Mouse (Mus musculus): Measurements from ENCODE around the gene Hmg20b. TPM values are rescaled to one million over a fixed set of nuclear protein-coding genes. Genes with fewer than 3 reads are reported as not detected.

Hmg20b gene
- polyA plus RNA-seq, 1 experiment from 2014 or later = 31.7 TPM

- Histone ChIP-seq H3K36me3 (ENCODE audit: control insufficient read depth, insufficient read depth, low read length) (peaks cover 40% of the 10 kb centered on the region), H3K9me3 (ENCODE audit: control insufficient read depth, low read length) (no peaks in the 10 kb centered on the region), H3K27me3 (replicated peaks; ENCODE audit: control insufficient read depth, insufficient read depth, low read length) (peaks cover 10% of the 10 kb centered on the region), H3K27ac (ENCODE audit: low read depth, low read length) (no peak overlapping the region), H3K4me3 (ENCODE audit: low read length) (no peak overlapping the region), H3K4me1 (ENCODE audit: control insufficient read depth, insufficient read depth, low read depth, low read length) (peaks cover 10% of the 10 kb centered on the region), H3K9ac (ENCODE audit: low read depth, low read length) (no peak overlapping the region), H3K4me2 (ENCODE audit: low read length) (no peak overlapping the region)
- no peak for ATAC-seq
- WGBS = 78% methylated on average over 5 of the region's 6 CpGs
These were observed 16.4 kb upstream of the Hmg20b start for GRCm38 (mm10) chr10:81366477-81367206.

GRCm38 (mm10) chr10:81365672-81366476, 15.6 kb upstream of the Hmg20b start, which contains the start of gene 4930404N11Rik:
4930404N11Rik (minus strand) TSS chr10:81365816.
- Histone ChIP-seq H3K36me3 (ENCODE audit: control insufficient read depth, insufficient read depth, low read length) (peaks cover 40% of the 10 kb centered on the region), H3K9ac (ENCODE audit: low read depth, low read length) (no peak within 1 kb of the TSS)

GRCm38 (mm10) chr10:81365073-81365472, 14.8 kb upstream of the Hmg20b start:
- no peak overlapping the region for H3K4me3 ChIP-seq (ENCODE audit: low read length)
- H3K27me3 ChIP-seq (replicated peaks; ENCODE audit: control insufficient read depth, insufficient read depth, low read length) = peaks cover 10% of the 10 kb centered on the region
- 38% methylated on average over 4 of the region's 4 CpGs for WGBS
- no peak overlapping the region for H3K27ac ChIP-seq (ENCODE audit: low read depth, low read length)
- H3K9me3 ChIP-seq (ENCODE audit: control insufficient read depth, low read length) = no peaks in the 10 kb centered on the region
- no peak overlapping the region for H3K9ac ChIP-seq (ENCODE audit: low read depth, low read length)
- peaks cover 33% of the 10 kb centered on the region for H3K36me3 ChIP-seq (ENCODE audit: control insufficient read depth, insufficient read depth, low read length)
- no peak overlapping the region for H3K4me2 ChIP-seq (ENCODE audit: low read length)
- no peak for ATAC-seq
- peaks cover 10% of the 10 kb centered on the region for H3K4me1 ChIP-seq (ENCODE audit: control insufficient read depth, insufficient read depth, low read depth, low read length)

More at GRCm38 (mm10) chr10:81365672-81366476, 15.6 kb upstream of the Hmg20b start, which contains the start of gene 4930404N11Rik:
- Histone ChIP-seq H3K4me3 (ENCODE audit: low read length) (no peak within 1 kb of the TSS), H3K9me3 (ENCODE audit: control insufficient read depth, low read length) (no peaks in the 10 kb centered on the region), H3K27me3 (replicated peaks; ENCODE audit: control insufficient read depth, insufficient read depth, low read length) (peaks cover 10% of the 10 kb centered on the region), H3K27ac (ENCODE audit: low read depth, low read length) (no peak within 1 kb of the TSS), H3K4me1 (ENCODE audit: control insufficient read depth, insufficient read depth, low read depth, low read length) (peaks cover 10% of the 10 kb centered on the region), H3K4me2 (ENCODE audit: low read length) (peak within 1 kb of the TSS; percentile 50)
- WGBS = 23% methylated on average over 12 of the region's 12 CpGs
- no peak for ATAC-seq

- H3K27ac ChIP-seq (ENCODE audit: low read depth, low read length) = no peak overlapping the region
- peaks cover 10% of the 10 kb centered on the region for H3K27me3 ChIP-seq (replicated peaks; ENCODE audit: control insufficient read depth, insufficient read depth, low read length)
- ATAC-seq = no peak
- peaks cover 32% of the 10 kb centered on the region for H3K36me3 ChIP-seq (ENCODE audit: control insufficient read depth, insufficient read depth, low read length)
- no peak overlapping the region for H3K4me3 ChIP-seq (ENCODE audit: low read length)
- WGBS = 14% methylated on average over 28 of the region's 28 CpGs
- H3K4me2 ChIP-seq (ENCODE audit: low read length) = peak overlapping the region; percentile 50
- H3K9me3 ChIP-seq (ENCODE audit: control insufficient read depth, low read length) = no peaks in the 10 kb centered on the region
- peaks cover 10% of the 10 kb centered on the region for H3K4me1 ChIP-seq (ENCODE audit: control insufficient read depth, insufficient read depth, low read depth, low read length)
- H3K9ac ChIP-seq (ENCODE audit: low read depth, low read length) = 0 out of 2 replicates have a peak overlapping the region, but pooled peaks have one; percentile 4
These were observed 14.4 kb upstream of the Hmg20b start for GRCm38 (mm10) chr10:81364666-81365065.

GRCm38 (mm10) chr10:81363436-81364346, 13.4 kb upstream of the Hmg20b start:
- WGBS = 18% methylated on average over 49 of the region's 54 CpGs
- Histone ChIP-seq H3K4me2 (ENCODE audit: low read length) (peak overlapping the region; percentile 50), H3K27ac (ENCODE audit: low read depth, low read length) (no peak overlapping the region), H3K4me1 (ENCODE audit: control insufficient read depth, insufficient read depth, low read depth, low read length) (peaks cover 12% of the 10 kb centered on the region), H3K9ac (ENCODE audit: low read depth, low read length) (peak overlapping the region; percentile 48), H3K36me3 (ENCODE audit: control insufficient read depth, insufficient read depth, low read length) (peaks cover 22% of the 10 kb centered on the region), H3K9me3 (ENCODE audit: control insufficient read depth, low read length) (no peaks in the 10 kb centered on the region), H3K27me3 (replicated peaks; ENCODE audit: control insufficient read depth, insufficient read depth, low read length) (peaks cover 10% of the 10 kb centered on the region), H3K4me3 (ENCODE audit: low read length) (peak overlapping the region; percentile 23)
- ATAC-seq = no peak

- 83% methylated on average over 12 of the region's 12 CpGs for WGBS
- peaks cover 22% of the 10 kb centered on the region for H3K4me1 ChIP-seq (ENCODE audit: control insufficient read depth, insufficient read depth, low read depth, low read length)
- H3K27ac ChIP-seq (ENCODE audit: low read depth, low read length) = no peak overlapping the region
- H3K9me3 ChIP-seq (ENCODE audit: control insufficient read depth, low read length) = no peaks in the 10 kb centered on the region
- H3K36me3 ChIP-seq (ENCODE audit: control insufficient read depth, insufficient read depth, low read length) = peaks cover 13% of the 10 kb centered on the region
- H3K4me3 ChIP-seq (ENCODE audit: low read length) = no peak overlapping the region
- no peak overlapping the region for H3K9ac ChIP-seq (ENCODE audit: low read depth, low read length)
- ATAC-seq = no peak
- no peak overlapping the region for H3K4me2 ChIP-seq (ENCODE audit: low read length)
- H3K27me3 ChIP-seq (replicated peaks; ENCODE audit: control insufficient read depth, insufficient read depth, low read length) = peaks cover 10% of the 10 kb centered on the region
These were observed 12.2 kb upstream of the Hmg20b start for GRCm38 (mm10) chr10:81362336-81362949.

GRCm38 (mm10) chr10:81360721-81361120, 10.4 kb upstream of the Hmg20b start:
- H3K9ac ChIP-seq (ENCODE audit: low read depth, low read length) = no peak overlapping the region
- no peaks in the 10 kb centered on the region for H3K9me3 ChIP-seq (ENCODE audit: control insufficient read depth, low read length)
- H3K27me3 ChIP-seq (replicated peaks; ENCODE audit: control insufficient read depth, insufficient read depth, low read length) = peaks cover 10% of the 10 kb centered on the region
- peaks cover 3% of the 10 kb centered on the region; the same call in 1 of the 2 replicates for H3K36me3 ChIP-seq (ENCODE audit: control insufficient read depth, insufficient read depth, low read length)
- H3K27ac ChIP-seq (ENCODE audit: low read depth, low read length) = no peak overlapping the region
- H3K4me3 ChIP-seq (ENCODE audit: low read length) = no peak overlapping the region
- no peak overlapping the region for H3K4me2 ChIP-seq (ENCODE audit: low read length)
- no peak for ATAC-seq
- H3K4me1 ChIP-seq (ENCODE audit: control insufficient read depth, insufficient read depth, low read depth, low read length) = peaks cover 26% of the 10 kb centered on the region
- 75% methylated on average over 8 of the region's 8 CpGs for WGBS

GRCm38 (mm10) chr10:81358841-81359240, 8.6 kb upstream of the Hmg20b start:
- Histone ChIP-seq H3K27ac (ENCODE audit: low read depth, low read length) (no peak overlapping the region), H3K4me2 (ENCODE audit: low read length) (peak overlapping the region; percentile 94), H3K4me3 (ENCODE audit: low read length) (peak overlapping the region; percentile 87; the same call in 1 of the 2 replicates), H3K27me3 (replicated peaks; ENCODE audit: control insufficient read depth, insufficient read depth, low read length) (peaks cover 10% of the 10 kb centered on the region), H3K36me3 (ENCODE audit: control insufficient read depth, insufficient read depth, low read length) (peaks cover 3% of the 10 kb centered on the region; the same call in 1 of the 2 replicates), H3K9me3 (ENCODE audit: control insufficient read depth, low read length) (no peaks in the 10 kb centered on the region), H3K9ac (ENCODE audit: low read depth, low read length) (peak overlapping the region; percentile 82), H3K4me1 (ENCODE audit: control insufficient read depth, insufficient read depth, low read depth, low read length) (peaks cover 20% of the 10 kb centered on the region)
- 86% methylated on average over 1 of the region's 1 CpGs for WGBS
- ATAC-seq = no peak

Measured in hindbrain, embryonic 16.5 days (tissue).